Mouse (Mus musculus) MEL (cell line): ENCODE results near the gene Traf1. TPM values are rescaled to one million over a fixed set of nuclear protein-coding genes. Genes with fewer than 3 reads are reported as not detected.
A peak's percentile ranks its signal among the peaks of the same experiment; 100 is the strongest.

ENCODE experiments used
- DNase-seq: peaks from one replicate; pipeline ENCODE4 v3.0.0; 2011; ENCODE audit warnings: low read depth, low spot score
- H3K27ac ChIP-seq: 2 replicates; pipeline ENCODE4 v1.5.1; 2012; ENCODE audit warnings: low read depth, mild to moderate bottlenecking, control low read depth, low read length, moderate library complexity; ENCODE audit not compliant: control insufficient read depth
- H3K27me3 ChIP-seq, 2 experiments: fragments of 150-350 bp in 1 of 2; sonication (generic) in 1 of 2; 2 replicates each; pipeline ENCODE4 v1.6.1; 2012; ENCODE audit warnings: low read length in 2 of 2, mild to moderate bottlenecking in 2 of 2, improper control_type of control experiment in 1 of 2, moderate library complexity in 1 of 2; ENCODE audit not compliant: insufficient read depth in 2 of 2, control insufficient read depth in 1 of 2
- H3K36me3 ChIP-seq, 2 experiments: 2 replicates each; pipeline ENCODE4 v1.6.1; 2012 to 2014; ENCODE audit warnings: low read length in 2 of 2, improper control_type of control experiment in 1 of 2, inconsistent platforms in 1 of 2, mild to moderate bottlenecking in 1 of 2; ENCODE audit not compliant: insufficient read depth in 2 of 2, control insufficient read depth in 1 of 2
- H3K4me1 ChIP-seq, 2 experiments: fragments of 150-350 bp in 1 of 2; sonication (generic) in 1 of 2; 2 replicates each; pipeline ENCODE4 v1.6.1; 2012; ENCODE audit warnings: low read length in 2 of 2, improper control_type of control experiment in 1 of 2, mild to moderate bottlenecking in 1 of 2; ENCODE audit not compliant: insufficient read depth in 2 of 2, control insufficient read depth in 1 of 2
- H3K4me3 ChIP-seq, 2 experiments: fragments of 150-350 bp in 1 of 2; sonication (generic) in 1 of 2; 2 replicates each; pipeline ENCODE4 v1.5.1; 2012; ENCODE audit warnings: low read depth in 2 of 2, low read length in 2 of 2, mild to moderate bottlenecking in 2 of 2, moderate library complexity in 2 of 2, control low read depth in 1 of 2, improper control_type of control experiment in 1 of 2; ENCODE audit not compliant: control insufficient read depth in 1 of 2, insufficient read depth in 1 of 2
- H3K79me2 ChIP-seq: 2 replicates; pipeline ENCODE4 v1.6.1; 2012; ENCODE audit warnings: mild to moderate bottlenecking, low read length, moderate library complexity; ENCODE audit not compliant: control insufficient read depth, poor library complexity, insufficient read depth
- H3K9ac ChIP-seq: 2 replicates; pipeline ENCODE4 v1.6.1; 2012; ENCODE audit warnings: low read depth, mild to moderate bottlenecking, control low read depth, low read length, moderate library complexity; ENCODE audit not compliant: control insufficient read depth, poor library complexity, severe bottlenecking
- H3K9me3 ChIP-seq: fragments of 150-350 bp; sonication (generic); replicated peaks from 2 replicates; pipeline ENCODE4 v1.6.1; 2012; ENCODE audit warnings: mild to moderate bottlenecking, low read length, improper control_type of control experiment, moderate library complexity; ENCODE audit not compliant: insufficient read depth
- BHLHE40 ChIP-seq: IDR thresholded peaks from 2 replicates; pipeline ENCODE4 v1.6.1; 2012; ENCODE audit warnings: low read depth, mild to moderate bottlenecking, inconsistent platforms, low read length, improper control_type of control experiment, borderline replicate concordance
- EP300 ChIP-seq, 2 experiments: IDR thresholded peaks; 2 replicates each; pipeline ENCODE4 v1.6.1; 2011; ENCODE audit warnings: improper control_type of control experiment in 2 of 2, low read length in 2 of 2, low read depth in 1 of 2, mild to moderate bottlenecking in 1 of 2
- ETS1 ChIP-seq: IDR thresholded peaks from 2 replicates; pipeline ENCODE4 v1.6.1; 2012; ENCODE audit warnings: low read depth, mild to moderate bottlenecking, inconsistent platforms, low read length, improper control_type of control experiment, moderate library complexity
- GABPA ChIP-seq: IDR thresholded peaks from 2 replicates; pipeline ENCODE4 v1.6.1; 2012; ENCODE audit warnings: low read depth, mild to moderate bottlenecking, inconsistent platforms, low read length, improper control_type of control experiment, moderate library complexity
- GATA1 ChIP-seq: IDR thresholded peaks from 2 replicates; pipeline ENCODE4 v1.6.1; 2011; ENCODE audit warnings: low read depth, low read length, improper control_type of control experiment
- HCFC1 ChIP-seq: IDR thresholded peaks from 2 replicates; pipeline ENCODE4 v1.6.1; 2012; ENCODE audit warnings: low read depth, mild to moderate bottlenecking, inconsistent platforms, low read length, improper control_type of control experiment, moderate library complexity
- KAT2A ChIP-seq: conservative IDR thresholded peaks from 2 replicates; pipeline ENCODE4 v1.6.1; 2012; ENCODE audit warnings: low read depth, low read length, improper control_type of control experiment, inconsistent platforms
- MAFK ChIP-seq: IDR thresholded peaks from 2 replicates; pipeline ENCODE4 v1.6.1; 2011; ENCODE audit warnings: low read depth, mild to moderate bottlenecking, low read length, improper control_type of control experiment, borderline replicate concordance
- MAX ChIP-seq: IDR thresholded peaks from 2 replicates; pipeline ENCODE4 v1.6.1; 2011; ENCODE audit warnings: low read length, improper control_type of control experiment
- MXI1 ChIP-seq: IDR thresholded peaks from 2 replicates; pipeline ENCODE4 v1.6.1; 2011; ENCODE audit warnings: mild to moderate bottlenecking, low read depth, low read length, improper control_type of control experiment
- MYB ChIP-seq: IDR thresholded peaks from 2 replicates; pipeline ENCODE4 v1.6.1; 2011; ENCODE audit warnings: mild to moderate bottlenecking, low read depth, low read length, improper control_type of control experiment
- NRF1 ChIP-seq: IDR thresholded peaks from 2 replicates; pipeline ENCODE4 v1.6.1; 2014; ENCODE audit warnings: low read depth, mild to moderate bottlenecking, inconsistent platforms, low read length, improper control_type of control experiment, moderate library complexity; ENCODE audit not compliant: poor library complexity, insufficient read depth, severe bottlenecking
- POLR2A ChIP-seq, 2 experiments: IDR thresholded peaks; 2 replicates each; pipeline ENCODE4 v1.6.1; 2011 to 2012; ENCODE audit warnings: low read length in 2 of 2, mild to moderate bottlenecking in 2 of 2, control low read depth in 1 of 2, improper control_type of control experiment in 1 of 2, low read depth in 1 of 2, moderate library complexity in 1 of 2; ENCODE audit not compliant: control insufficient read depth in 1 of 2, insufficient read depth in 1 of 2, poor library complexity in 1 of 2
- POLR2AphosphoS2 ChIP-seq: IDR thresholded peaks from 2 replicates; pipeline ENCODE4 v1.6.1; 2011; ENCODE audit warnings: low read length, improper control_type of control experiment
- POLR2AphosphoS5 ChIP-seq: IDR thresholded peaks from 2 replicates; pipeline ENCODE4 v1.6.1; 2012; ENCODE audit warnings: low read depth, borderline replicate concordance, mild to moderate bottlenecking, inconsistent platforms, low read length, moderate library complexity, mixed read lengths
- SIN3A ChIP-seq: IDR thresholded peaks from 2 replicates; pipeline ENCODE4 v1.6.1; 2012; ENCODE audit warnings: low read length, improper control_type of control experiment, inconsistent platforms
- SMC3 ChIP-seq: IDR thresholded peaks from 2 replicates; pipeline ENCODE4 v1.6.1; 2011; ENCODE audit warnings: low read depth, low read length, improper control_type of control experiment
- TAL1 ChIP-seq: IDR thresholded peaks from 2 replicates; pipeline ENCODE4 v1.6.1; 2012; ENCODE audit warnings: mild to moderate bottlenecking, inconsistent platforms, low read length, moderate library complexity, mixed read lengths
- TBP ChIP-seq: IDR thresholded peaks from 2 replicates; pipeline ENCODE4 v1.8.0; 2011; ENCODE audit warnings: low read depth, low read length, improper control_type of control experiment
- TCF12 ChIP-seq: IDR thresholded peaks from 2 replicates; pipeline ENCODE4 v1.6.1; 2014; ENCODE audit warnings: low read depth, mild to moderate bottlenecking, inconsistent platforms, low read length, improper control_type of control experiment, moderate library complexity
- UBTF ChIP-seq: IDR thresholded peaks from 2 replicates; pipeline ENCODE4 v1.6.1; 2012; ENCODE audit warnings: low read depth, mild to moderate bottlenecking, inconsistent platforms, low read length, improper control_type of control experiment, moderate library complexity, borderline replicate concordance; ENCODE audit not compliant: insufficient read depth
- USF2 ChIP-seq, 2 experiments: IDR thresholded peaks; 2 replicates each; pipeline ENCODE4 v1.6.1; 2011 to 2012; ENCODE audit warnings: improper control_type of control experiment in 2 of 2, low read length in 2 of 2, borderline replicate concordance in 1 of 2, inconsistent platforms in 1 of 2, low read depth in 1 of 2, mild to moderate bottlenecking in 1 of 2; ENCODE audit not compliant: insufficient read depth in 1 of 2
- ZC3H11A ChIP-seq: IDR thresholded peaks from 2 replicates; pipeline ENCODE4 v1.6.1; 2012; ENCODE audit warnings: low read depth, mild to moderate bottlenecking, inconsistent platforms, low read length, improper control_type of control experiment
- ZNF384 ChIP-seq: IDR thresholded peaks from 2 replicates; pipeline ENCODE4 v1.6.1; 2012; ENCODE audit warnings: low read depth, mild to moderate bottlenecking, inconsistent platforms, low read length, improper control_type of control experiment
- polyA plus RNA-seq, 2 experiments: library from polyadenylated mRNA; stranded (reverse) in 1 of 2; unstranded in 1 of 2; fragments of >175 nt in 1 of 2; fragments of >200 nt in 1 of 2; gene quantifications; 2 replicates each; pipeline versions ENCODE4 v1.2.1 to v1.2.4; 2012; ENCODE audit warnings: low replicate concordance in 2 of 2, low read depth in 1 of 2; ENCODE audit not compliant: insufficient read length in 2 of 2, insufficient read depth in 1 of 2, missing spikeins in 1 of 2
- total RNA-seq: library from RNA; depleted of rRNA; stranded (reverse); fragments of 300-350 nt; gene quantifications from 2 replicates; pipeline ENCODE4 v1.2.3, GENCODE M21; 2012

The Traf1 gene
- total and polyA plus RNA-seq, 3 experiments: 0.03 to 0.04 TPM; not detected in 1

GRCm38 (mm10) chr2:34938269-34939208 lies 23.0 kb downstream of the Traf1 start:
- Histone ChIP-seq H3K4me3 (no peak overlapping the region), H3K4me1 (no peaks in the 10 kb centered on the region), H3K27ac (no peak overlapping the region), H3K36me3 (no peaks in the 10 kb centered on the region), H3K9me3 (no peaks in the 10 kb centered on the region), H3K79me2 (no peaks in the 10 kb centered on the region), H3K27me3 (peaks cover 6 to 12% of the 10 kb centered on the region in 2 experiments), H3K9ac (no peak overlapping the region)
- peak; percentile 16 for DNase-seq
- TF ChIP-seq EP300 (IDR thresholded peaks at IDR 0.05; ENCODE audit: low read depth in 1 of 2, low read length in 2 of 2): no peak
- no peak for TF ChIP-seq MYB
- no peak for TF ChIP-seq ETS1
- TF ChIP-seq TCF12: no peak
- TF ChIP-seq UBTF: no peak
- TF ChIP-seq HCFC1: no peak
- TF ChIP-seq POLR2AphosphoS2: no peak
- no peak for TF ChIP-seq TAL1
- TF ChIP-seq GABPA: no peak
- no peak for TF ChIP-seq SMC3
- TF ChIP-seq POLR2A (IDR thresholded peaks at IDR 0.05; ENCODE audit: control insufficient read depth in 1 of 2, insufficient read depth in 1 of 2, low read depth in 1 of 2, low read length in 2 of 2, poor library complexity in 1 of 2): no peak
- TF ChIP-seq USF2 (IDR thresholded peaks at IDR 0.05; ENCODE audit: borderline replicate concordance in 1 of 2, insufficient read depth in 1 of 2, low read depth in 1 of 2, low read length in 2 of 2): no peak
- no peak for TF ChIP-seq MXI1
- TF ChIP-seq TBP: no peak
- no peak for TF ChIP-seq SIN3A
- no peak for TF ChIP-seq MAX
- no peak for TF ChIP-seq ZNF384
- no peak for TF ChIP-seq GATA1
- no peak for TF ChIP-seq BHLHE40

GRCm38 (mm10) chr2:34937460-34937859 lies 24.1 kb downstream of the Traf1 start:
- Histone ChIP-seq H3K27ac (no peak overlapping the region), H3K4me1 (no peaks in the 10 kb centered on the region), H3K27me3 (peaks cover 5 to 11% of the 10 kb centered on the region in 2 experiments), H3K4me3 (no peak overlapping the region)
- DNase-seq: no peak
- TF ChIP-seq MAFK (no peak), KAT2A (no peak), POLR2A (IDR thresholded peaks at IDR 0.05; ENCODE audit: control insufficient read depth in 1 of 2, insufficient read depth in 1 of 2, low read depth in 1 of 2, low read length in 2 of 2, poor library complexity in 1 of 2) (no peak), ZC3H11A (no peak), NRF1 (no peak), SIN3A (no peak), POLR2AphosphoS5 (no peak), TBP (no peak)
- TF ChIP-seq, all 39 proteins: peak for 0
- no peaks in the 10 kb centered on the region for H3K79me2 ChIP-seq
- no peak overlapping the region for H3K9ac ChIP-seq
- H3K36me3 ChIP-seq: no peaks in the 10 kb centered on the region
- no peaks in the 10 kb centered on the region for H3K9me3 ChIP-seq
